Mouse (Mus musculus) induced T-regulatory cell, adult 2 months (primary cell): Measurements from ENCODE around the gene Cenpp.
"Not testable (repeated sequence)": the region's sequence is repeated elsewhere in the genome, so short reads cannot be mapped to it uniquely, and the experiment has no call there.

ENCODE experiments used
- DNase-seq: peaks from one replicate; pipeline ENCODE4 v3.0.0-alpha.2; 2012; ENCODE audit warnings: low read depth

Cenpp gene

GRCm38 (mm10) chr13:49607714-49608113, 44.9 kb downstream of the Cenpp start, which contains the start of gene Ogn:
TSS of gene Ogn (plus strand) at chr13:49608046.
- DNase-seq, result no peak

GRCm38 (mm10) chr13:49603603-49604002, 49.0 kb downstream of the Cenpp start:
- DNase-seq, result no peak

- not testable (repeated sequence) for DNase-seq
These were observed 50.0 kb downstream of the Cenpp start for GRCm38 (mm10) chr13:49602541-49602940.

GRCm38 (mm10) chr13:49586062-49586461, 66.5 kb downstream of the Cenpp start:
- DNase-seq, result no peak

GRCm38 (mm10) chr13:49584307-49585005, 68.1 kb downstream of the Cenpp start:
- DNase-seq, result no peak

- DNase-seq, result no peak
These were observed 68.7 kb downstream of the Cenpp start for GRCm38 (mm10) chr13:49583859-49584258.

- DNase-seq, result no peak
These were observed 70.7 kb downstream of the Cenpp start, which contains the start of gene Omd for GRCm38 (mm10) chr13:49581541-49582530. TSS of gene Omd (plus strand) at chr13:49582462.

GRCm38 (mm10) chr13:49571418-49571817, 81.2 kb downstream of the Cenpp start:
- no peak for DNase-seq

GRCm38 (mm10) chr13:49570371-49570770, 82.2 kb downstream of the Cenpp start:
- no peak for DNase-seq

- DNase-seq, result no peak
These were observed 88.2 kb downstream of the Cenpp start for GRCm38 (mm10) chr13:49564347-49564746.

GRCm38 (mm10) chr13:49560886-49561285, 91.7 kb downstream of the Cenpp start:
- no peak for DNase-seq

- peak; percentile 27 for DNase-seq
These were observed 93.4 kb downstream of the Cenpp start for GRCm38 (mm10) chr13:49559185-49559584.

GRCm38 (mm10) chr13:49556924-49557323, 95.7 kb downstream of the Cenpp start:
- DNase-seq, result peak; percentile 37

GRCm38 (mm10) chr13:49556203-49556602, 96.4 kb downstream of the Cenpp start:
- peak; percentile 6 for DNase-seq

GRCm38 (mm10) chr13:49554519-49554918, 98.1 kb downstream of the Cenpp start:
- no peak for DNase-seq

- no peak for DNase-seq
These were observed 103.0 kb downstream of the Cenpp start for GRCm38 (mm10) chr13:49549616-49550015.

- peak; percentile 5 for DNase-seq
These were observed 104.9 kb downstream of the Cenpp start for GRCm38 (mm10) chr13:49547563-49548150.

- DNase-seq, result no peak
These were observed 106.1 kb downstream of the Cenpp start for GRCm38 (mm10) chr13:49546517-49546916.

GRCm38 (mm10) chr13:49545646-49546045, 106.9 kb downstream of the Cenpp start:
- no peak for DNase-seq

GRCm38 (mm10) chr13:49544279-49544678, 108.3 kb downstream of the Cenpp start, which contains the start of gene Aspn:
TSS of gene Aspn (plus strand) at chr13:49544443.
- DNase-seq, result no peak

- DNase-seq, result no peak
These were observed 113.9 kb downstream of the Cenpp start for GRCm38 (mm10) chr13:49538693-49539092.

- DNase-seq, result no peak
These were observed 115.6 kb downstream of the Cenpp start for GRCm38 (mm10) chr13:49536946-49537345.
